27 mouse cellular contexts compared by ENCODE assay signal in genomic region chr14:103666347-103666954, GRCm38 (mm10). TPM values are rescaled to one million over a fixed set of nuclear protein-coding genes. Genes with fewer than 3 reads are reported as not detected.
DNase-seq lines count a peak whose midpoint lies in the region; ATAC-seq lines count a peak whose summit lies in the region.
"Had no signal": no experiment of that assay in that cellular context is flagged by ENCODE, and none has a peak within 500 bp of the region (broad histone marks: within the 10 kb centered on the region; RNA-seq: fewer than 3 reads in every experiment).

No protein-coding gene starts in this region.

- H3K4me2 ChIP-seq in kidney, embryonic 15.5 days = no peak overlapping the region
- no peak overlapping the region for H3K4me2 ChIP-seq in intestine, embryonic 16.5 days (ENCODE audit: low read depth, low read length)
- H3K4me2 ChIP-seq: embryonic facial prominence, embryonic 15.5 days; heart, embryonic 11.5 days; hindbrain, embryonic 14.5 days; neural tube, embryonic 15.5 days had no signal

- H3K9ac ChIP-seq in kidney, embryonic 15.5 days = no peak overlapping the region
- H3K9ac ChIP-seq in intestine, embryonic 16.5 days (ENCODE audit: low read depth, low read length) = no peak overlapping the region
- H3K9ac ChIP-seq: embryonic facial prominence, embryonic 15.5 days; hindbrain, embryonic 14.5 days; neural tube, embryonic 15.5 days had no signal

- H3K4me1 ChIP-seq in kidney, embryonic 15.5 days = peaks cover 4% of the 10 kb centered on the region; the same call in 1 of the 2 replicates
- H3K4me1 ChIP-seq in intestine, embryonic 16.5 days (ENCODE audit: control insufficient read depth, insufficient read depth, low read length) = no peaks in the 10 kb centered on the region
- H3K4me1 ChIP-seq: embryonic facial prominence, embryonic 15.5 days; neural tube, embryonic 15.5 days had no signal

- no peak overlapping the region for H3K4me3 ChIP-seq in kidney, embryonic 15.5 days (replicated peaks)
- H3K4me3 ChIP-seq in intestine, embryonic 16.5 days (ENCODE audit: low read length) = no peak overlapping the region
- H3K4me3 ChIP-seq: embryonic facial prominence, embryonic 15.5 days; megakaryocyte, embryonic 14.5 days; myocyte; neural tube, embryonic 15.5 days had no signal

- no peaks in the 10 kb centered on the region for H3K27me3 ChIP-seq in kidney, embryonic 15.5 days
- no peaks in the 10 kb centered on the region for H3K27me3 ChIP-seq in intestine, embryonic 16.5 days (replicated peaks; ENCODE audit: control insufficient read depth, insufficient read depth, low read length)
- H3K27me3 ChIP-seq: embryonic facial prominence, embryonic 15.5 days; megakaryocyte, embryonic 14.5 days; neural tube, embryonic 15.5 days had no signal

- no peak for DNase-seq in kidney, adult 9 months
- DNase-seq in 416B (ENCODE audit: low read depth) = peak; percentile 48
- no peak for DNase-seq in neural tube, embryonic 10.5 days (ENCODE audit: extremely low spot score, low spot score)
- DNase-seq in left cerebral cortex, adult 18-20 months (ENCODE audit: low spot score in 2 of 2) = no peak
- DNase-seq: adrenal gland, postnatal 25 days; cerebellum, adult 11 months; cerebellum, postnatal 25 days; embryo, embryonic 11 days; heart, postnatal 14 days; layer of hippocampus, postnatal 36 days; lung, postnatal 10 days; midbrain, embryonic 14.5 days; right cerebral cortex, postnatal 14 days; spleen, adult 18-20 months had no signal

- ATAC-seq in kidney, embryonic 15.5 days (replicated peaks; ENCODE audit: low FRiP score) = peak; percentile 66
- ATAC-seq in CD4-positive, CD25-positive, alpha-beta regulatory T cell, adult 4 months = peak; percentile 65
- ATAC-seq in intestine, embryonic 16.5 days = peak; percentile 97
- ATAC-seq: forebrain, embryonic 16.5 days had no signal

- H3K27ac ChIP-seq in kidney, embryonic 15.5 days = no peak overlapping the region
- no peak overlapping the region for H3K27ac ChIP-seq in intestine, embryonic 16.5 days (ENCODE audit: low read length)
- H3K27ac ChIP-seq: embryonic facial prominence, embryonic 15.5 days; hindbrain, embryonic 14.5 days; kidney, postnatal 0 days; neural tube, embryonic 15.5 days had no signal

- no peaks in the 10 kb centered on the region for H3K9me3 ChIP-seq in kidney, embryonic 15.5 days (replicated peaks)
- no peaks in the 10 kb centered on the region for H3K9me3 ChIP-seq in intestine, embryonic 16.5 days (ENCODE audit: control insufficient read depth, low read length)
- H3K9me3 ChIP-seq: embryonic facial prominence, embryonic 15.5 days; neural tube, embryonic 15.5 days had no signal

- 30% methylated on average over 8 of the region's 8 CpGs for WGBS in kidney, embryonic 15.5 days
- 63% methylated on average over 8 of the region's 8 CpGs for WGBS in intestine, embryonic 16.5 days

- 0 out of 2 replicates have a peak, but pooled peaks cover 3% of the 10 kb centered on the region for H3K36me3 ChIP-seq in kidney, embryonic 15.5 days
- H3K36me3 ChIP-seq in intestine, embryonic 16.5 days (ENCODE audit: control insufficient read depth, insufficient read depth, low read length) = no peaks in the 10 kb centered on the region; the same call in 1 of the 2 replicates
- H3K36me3 ChIP-seq: embryonic facial prominence, embryonic 15.5 days; G1E had no signal

RNA-seq across cellular contexts. Expression of gene Slain1, which starts 16.4 kb away (rescaled TPM):
- polyA plus RNA-seq in kidney, embryonic 15.5 days (2015; fragmentation: Nextera tagmentation; extraction: Ambion mirVana) = 2.9 TPM in 2 replicates
- 10 to 100 TPM; 10.2 to 20.0 TPM for polyA plus RNA-seq in CD4-positive, CD25-positive, alpha-beta regulatory T cell, adult 4 months (2017; shearing (Covaris generic))
- polyA plus RNA-seq in intestine, embryonic 16.5 days (2015; fragmentation: Nextera tagmentation; extraction: Ambion mirVana) = 0.57 and 0.71 TPM in 2 replicates
- total RNA-seq in left cerebral cortex, adult 18-20 months (2021) = 10 to 100 TPM; 46.3 to 51.9 TPM
- polyA plus RNA-seq: C2C12, G1E, myocyte had no signal
